Mouse (Mus musculus) olfactory bulb, adult 2 months (tissue): ENCODE measurements around the gene Gsg1l.

Experiments used
- CTCF ChIP-seq: fragments of 200-500 bp; IDR thresholded peaks from 2 replicates; pipeline ENCODE4 v1.5.1; 2012; ENCODE audit warnings: low read depth, mild to moderate bottlenecking, low read length, moderate library complexity; ENCODE audit not compliant: insufficient read depth
- POLR2A ChIP-seq: fragments of 200-500 bp; IDR thresholded peaks from 2 replicates; pipeline ENCODE4 v1.6.1; 2012; ENCODE audit warnings: mild to moderate bottlenecking, low read depth, low read length, moderate library complexity; ENCODE audit not compliant: insufficient read depth

- no peak for TF ChIP-seq POLR2A
- TF ChIP-seq CTCF, result no peak
These were observed 108.3 kb downstream of the Gsg1l start for GRCm38 (mm10) chr7:125973874-125974273.
